Mouse (Mus musculus) erythroblast, embryonic 14.5 days (primary cell): Measurements from ENCODE around the gene 4930415O20Rik.

ENCODE experiments used
- GATA1 ChIP-seq: IDR thresholded peaks from 2 replicates; pipeline ENCODE4 v1.6.1; 2012; ENCODE audit warnings: low read length, inconsistent platforms, mixed read lengths
- TAL1 ChIP-seq: IDR thresholded peaks from 3 replicates; pipeline ENCODE4 v1.6.1; 2012; ENCODE audit warnings: low read length, inconsistent platforms, mixed read lengths

DNA sequence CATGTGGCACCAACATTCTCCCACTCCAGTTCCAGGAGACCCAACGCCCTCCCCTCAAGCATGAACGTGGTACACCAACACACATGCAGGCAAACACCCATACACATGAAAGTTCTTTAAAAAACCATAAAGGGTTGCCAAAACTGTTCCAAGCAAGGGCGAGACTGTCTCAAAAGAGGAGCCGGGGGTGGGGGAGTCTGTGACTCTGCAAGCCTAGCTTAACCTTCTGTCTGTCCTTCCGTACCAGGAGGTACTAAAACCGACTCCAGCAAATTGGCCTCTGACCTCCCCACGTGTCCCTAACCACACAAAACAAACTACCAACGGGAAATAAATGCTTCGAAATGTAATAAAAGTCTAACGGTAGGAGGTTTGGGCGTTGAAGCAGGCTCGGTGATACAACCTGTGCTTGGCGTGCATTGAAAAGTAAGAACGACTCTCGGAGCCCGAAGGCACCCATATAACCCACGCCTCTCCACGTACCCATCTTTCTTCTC lies 37.7 kb upstream of the 4930415O20Rik start:
- no peak for TF ChIP-seq GATA1
- TF ChIP-seq TAL1, result no peak
